Mouse (Mus musculus) midbrain, embryonic 15.5 days (tissue): ENCODE data around the gene Aamdc. TPM values are rescaled to one million over a fixed set of nuclear protein-coding genes. Genes with fewer than 3 reads are reported as not detected.

Source experiments
- ATAC-seq: fragments of 200-750 bp; cut with Nextera tagmentation; replicated peaks from 2 replicates; pipeline ENCODE4 v1.8.0; 2017; ENCODE audit warnings: moderate TSS enrichment
- H3K27ac ChIP-seq: fragments of 300-500 bp; sonication (generic); 2 replicates; pipeline ENCODE4 v1.5.1; 2015; ENCODE audit warnings: mild to moderate bottlenecking, inconsistent platforms
- H3K27me3 ChIP-seq: fragments of 300-500 bp; sonication (generic); replicated peaks from 2 replicates; pipeline ENCODE4 v1.6.1; 2015; ENCODE audit warnings: inconsistent platforms
- H3K36me3 ChIP-seq: fragments of 300-500 bp; sonication (generic); replicated peaks from 2 replicates; pipeline ENCODE4 v1.6.1; 2015; ENCODE audit warnings: inconsistent platforms
- H3K4me1 ChIP-seq: fragments of 300-500 bp; sonication (generic); 2 replicates; pipeline ENCODE4 v1.6.1; 2015; ENCODE audit warnings: inconsistent platforms
- H3K4me2 ChIP-seq: fragments of 300-500 bp; sonication (generic); 2 replicates; pipeline ENCODE4 v1.6.1; 2015; ENCODE audit warnings: inconsistent platforms, mild to moderate bottlenecking, moderate library complexity
- H3K4me3 ChIP-seq: fragments of 300-500 bp; sonication (generic); 2 replicates; pipeline ENCODE4 v1.5.1; 2015; ENCODE audit warnings: mild to moderate bottlenecking, inconsistent platforms
- H3K9ac ChIP-seq: fragments of 300-500 bp; sonication (generic); 2 replicates; pipeline ENCODE4 v1.6.1; 2015; ENCODE audit warnings: mild to moderate bottlenecking, inconsistent platforms
- H3K9me3 ChIP-seq: fragments of 300-500 bp; sonication (generic); 2 replicates; pipeline ENCODE4 v1.6.1; 2016; ENCODE audit warnings: inconsistent platforms
- WGBS: fragments of 180-500 bp; shearing (Covaris S2); methylation state at CpG from one replicate; pipeline ENCODE4 v1.1.7; 2015; ENCODE audit warnings: mixed read lengths; 5-methylcytosine and 5-hydroxymethylcytosine counted together
- polyA plus RNA-seq: library from polyadenylated mRNA; unstranded; fragments of >200 nt; fragmentation: Nextera tagmentation; extraction: Ambion mirVana; gene quantifications from 2 replicates; pipeline ENCODE4 v1.2.1, GENCODE M21; 2015

The Aamdc gene
- polyA plus RNA-seq, 1 experiment from 2014 or later: 54.1 TPM

GRCm38 (mm10) chr7:97578361-97579066, 783 bp downstream of the Aamdc start:
- Histone ChIP-seq H3K9me3 (no peaks in the 10 kb centered on the region), H3K27me3 (no peaks in the 10 kb centered on the region), H3K9ac (peak overlapping the region; percentile 46), H3K27ac (no peak overlapping the region), H3K4me3 (peak overlapping the region; percentile 98), H3K4me2 (peak overlapping the region; percentile 78), H3K36me3 (no peaks in the 10 kb centered on the region), H3K4me1 (peaks cover 18% of the 10 kb centered on the region)
- ATAC-seq: peak; percentile 2
- 31% methylated on average over 8 of the region's 8 CpGs for WGBS

GRCm38 (mm10) chr7:97570389-97570788, 8.9 kb downstream of the Aamdc start:
- Histone ChIP-seq H3K4me1 (no peaks in the 10 kb centered on the region), H3K27me3 (no peaks in the 10 kb centered on the region), H3K9ac (no peak overlapping the region), H3K9me3 (no peaks in the 10 kb centered on the region), H3K27ac (no peak overlapping the region), H3K4me2 (no peak overlapping the region), H3K4me3 (no peak overlapping the region), H3K36me3 (0 out of 2 replicates have a peak, but pooled peaks cover 6% of the 10 kb centered on the region)
- WGBS: 84% methylated on average over 1 of the region's 1 CpGs
- ATAC-seq: no peak

- no peak for ATAC-seq
- Histone ChIP-seq H3K9me3 (no peaks in the 10 kb centered on the region), H3K27me3 (no peaks in the 10 kb centered on the region), H3K4me1 (no peaks in the 10 kb centered on the region), H3K4me3 (no peak overlapping the region), H3K36me3 (0 out of 2 replicates have a peak, but pooled peaks cover 6% of the 10 kb centered on the region), H3K4me2 (no peak overlapping the region), H3K27ac (no peak overlapping the region), H3K9ac (no peak overlapping the region)
- 81% methylated on average over 4 of the region's 4 CpGs for WGBS
Measured at GRCm38 (mm10) chr7:97569372-97569771, 9.9 kb downstream of the Aamdc start.

GRCm38 (mm10) chr7:97563576-97563975, 15.7 kb downstream of the Aamdc start:
- no peaks in the 10 kb centered on the region for H3K27me3 ChIP-seq
- H3K36me3 ChIP-seq: no peaks in the 10 kb centered on the region
- no peak overlapping the region for H3K9ac ChIP-seq
- no peak overlapping the region for H3K4me3 ChIP-seq
- H3K4me1 ChIP-seq: no peaks in the 10 kb centered on the region
- no peaks in the 10 kb centered on the region for H3K9me3 ChIP-seq
- ATAC-seq: no peak
- no peak overlapping the region for H3K4me2 ChIP-seq
- WGBS: 96% methylated on average over 2 of the region's 2 CpGs
- no peak overlapping the region for H3K27ac ChIP-seq

- 90% methylated on average over 9 of the region's 9 CpGs for WGBS
Measured at GRCm38 (mm10) chr7:97550673-97551072, 28.6 kb downstream of the Aamdc start.

GRCm38 (mm10) chr7:97549301-97549700, 30.0 kb downstream of the Aamdc start:
- H3K27me3 ChIP-seq: no peaks in the 10 kb centered on the region
- no peak overlapping the region for H3K27ac ChIP-seq
- ATAC-seq: no peak
- H3K9me3 ChIP-seq: no peaks in the 10 kb centered on the region
- no peak overlapping the region for H3K4me3 ChIP-seq
- no peak overlapping the region for H3K4me2 ChIP-seq
- no peaks in the 10 kb centered on the region for H3K4me1 ChIP-seq
- no peaks in the 10 kb centered on the region for H3K36me3 ChIP-seq
- H3K9ac ChIP-seq: no peak overlapping the region
- 95% methylated on average over 10 of the region's 10 CpGs for WGBS

More at GRCm38 (mm10) chr7:97550673-97551072, 28.6 kb downstream of the Aamdc start:
- ATAC-seq: no peak
- Histone ChIP-seq H3K9me3 (no peaks in the 10 kb centered on the region), H3K27ac (no peak overlapping the region), H3K27me3 (no peaks in the 10 kb centered on the region), H3K9ac (no peak overlapping the region), H3K4me3 (no peak overlapping the region), H3K36me3 (no peaks in the 10 kb centered on the region), H3K4me1 (no peaks in the 10 kb centered on the region), H3K4me2 (no peak overlapping the region)

GRCm38 (mm10) chr7:97546462-97546861, 32.8 kb downstream of the Aamdc start:
- peaks cover 19% of the 10 kb centered on the region for H3K36me3 ChIP-seq
- no peak for ATAC-seq

GRCm38 (mm10) chr7:97536571-97536970, 42.7 kb downstream of the Aamdc start:
- Histone ChIP-seq H3K27ac (no peak overlapping the region), H3K36me3 (peaks cover 41% of the 10 kb centered on the region), H3K9ac (no peak overlapping the region), H3K4me1 (no peaks in the 10 kb centered on the region), H3K9me3 (no peaks in the 10 kb centered on the region), H3K4me3 (no peak overlapping the region), H3K4me2 (no peak overlapping the region), H3K27me3 (no peaks in the 10 kb centered on the region)
- WGBS: 95% methylated on average over 5 of the region's 5 CpGs
- ATAC-seq: no peak

More at GRCm38 (mm10) chr7:97546462-97546861, 32.8 kb downstream of the Aamdc start:
- Histone ChIP-seq H3K9ac (no peak overlapping the region), H3K27me3 (no peaks in the 10 kb centered on the region), H3K4me3 (no peak overlapping the region), H3K4me2 (no peak overlapping the region), H3K9me3 (no peaks in the 10 kb centered on the region), H3K27ac (no peak overlapping the region), H3K4me1 (no peaks in the 10 kb centered on the region)
- WGBS: 88% methylated on average over 2 of the region's 2 CpGs

- Histone ChIP-seq H3K27me3 (no peaks in the 10 kb centered on the region), H3K9ac (no peak overlapping the region), H3K4me2 (no peak overlapping the region), H3K4me3 (no peak overlapping the region), H3K9me3 (no peaks in the 10 kb centered on the region), H3K27ac (no peak overlapping the region), H3K36me3 (peaks cover 46% of the 10 kb centered on the region), H3K4me1 (no peaks in the 10 kb centered on the region)
- 84% methylated on average over 5 of the region's 5 CpGs for WGBS
- no peak for ATAC-seq
Measured at GRCm38 (mm10) chr7:97535531-97535930, 43.8 kb downstream of the Aamdc start.

- Histone ChIP-seq H3K36me3 (peaks cover 53% of the 10 kb centered on the region), H3K27ac (0 out of 2 replicates have a peak overlapping the region, but pooled peaks have one; percentile 25), H3K4me1 (peaks cover 4% of the 10 kb centered on the region; the same call in 1 of the 2 replicates), H3K9ac (no peak overlapping the region), H3K4me2 (no peak overlapping the region), H3K9me3 (no peaks in the 10 kb centered on the region), H3K4me3 (no peak overlapping the region), H3K27me3 (no peaks in the 10 kb centered on the region)
- 70% methylated on average over 2 of the region's 2 CpGs for WGBS
- 0 out of 2 replicates have a peak, but pooled peaks have one; percentile 17 for ATAC-seq
Measured at GRCm38 (mm10) chr7:97519935-97520334, 59.4 kb downstream of the Aamdc start.

- 67% methylated on average over 1 of the region's 1 CpGs for WGBS
Measured at GRCm38 (mm10) chr7:97514786-97515185, 64.5 kb downstream of the Aamdc start.

GRCm38 (mm10) chr7:97500555-97501209, 78.6 kb downstream of the Aamdc start:
- H3K9me3 ChIP-seq: no peaks in the 10 kb centered on the region
- ATAC-seq: no peak; the same call in 1 of the 2 replicates
- no peaks in the 10 kb centered on the region for H3K27me3 ChIP-seq
- 69% methylated on average over 5 of the region's 5 CpGs for WGBS
- no peak overlapping the region for H3K4me3 ChIP-seq
- H3K36me3 ChIP-seq: peaks cover 17% of the 10 kb centered on the region; the same call in 1 of the 2 replicates
- no peak overlapping the region for H3K9ac ChIP-seq
- H3K27ac ChIP-seq: no peak overlapping the region
- no peaks in the 10 kb centered on the region for H3K4me1 ChIP-seq
- H3K4me2 ChIP-seq: no peak overlapping the region

More at GRCm38 (mm10) chr7:97514786-97515185, 64.5 kb downstream of the Aamdc start:
- no peaks in the 10 kb centered on the region for H3K27me3 ChIP-seq
- H3K9ac ChIP-seq: no peak overlapping the region
- no peak for ATAC-seq
- peaks cover 4% of the 10 kb centered on the region; the same call in 1 of the 2 replicates for H3K4me1 ChIP-seq
- no peak overlapping the region for H3K4me3 ChIP-seq
- H3K4me2 ChIP-seq: no peak overlapping the region
- no peaks in the 10 kb centered on the region for H3K9me3 ChIP-seq
- no peak overlapping the region for H3K27ac ChIP-seq
- peaks cover 63% of the 10 kb centered on the region for H3K36me3 ChIP-seq
